Mouse (Mus musculus): ENCODE measurements around the gene Atoh7.
"Not testable (repeated sequence)": the region's sequence is repeated elsewhere in the genome, so short reads cannot be mapped to it uniquely, and the experiment has no call there.

Gene Atoh7

GRCm38 (mm10) chr10:63099521-63099920 lies at the start of gene Atoh7:
Atoh7 (plus strand) TSS chr10:63099651.
- no peak for DNase-seq (ENCODE audit: low spot score)

- no peak for DNase-seq (ENCODE audit: low spot score)
Measured at GRCm38 (mm10) chr10:63051267-63051666, 48.2 kb upstream of the Atoh7 start.

GRCm38 (mm10) chr10:63052011-63052410 lies 47.4 kb upstream of the Atoh7 start:
- DNase-seq (ENCODE audit: low spot score) = no peak

GRCm38 (mm10) chr10:63053007-63053406 lies 46.4 kb upstream of the Atoh7 start:
- DNase-seq (ENCODE audit: low spot score) = no peak

- not testable (repeated sequence) for DNase-seq (ENCODE audit: low spot score)
Measured at GRCm38 (mm10) chr10:63054071-63054470, 45.4 kb upstream of the Atoh7 start.

GRCm38 (mm10) chr10:63054586-63054985 lies 44.9 kb upstream of the Atoh7 start:
- no peak for DNase-seq (ENCODE audit: low spot score)

- no peak for DNase-seq (ENCODE audit: low spot score)
Measured at GRCm38 (mm10) chr10:63056966-63057750, 42.3 kb upstream of the Atoh7 start.

- no peak for DNase-seq (ENCODE audit: low spot score)
Measured at GRCm38 (mm10) chr10:63059862-63060261, 39.6 kb upstream of the Atoh7 start, which contains the start of gene Pbld1. Pbld1 (plus strand) TSS chr10:63060162.

GRCm38 (mm10) chr10:63060406-63060805 lies 39.0 kb upstream of the Atoh7 start:
- DNase-seq (ENCODE audit: low spot score) = no peak

GRCm38 (mm10) chr10:63061266-63061665 lies 38.2 kb upstream of the Atoh7 start:
- no peak for DNase-seq (ENCODE audit: low spot score)

- DNase-seq (ENCODE audit: low spot score) = no peak
Measured at GRCm38 (mm10) chr10:63062696-63063095, 36.8 kb upstream of the Atoh7 start.

GRCm38 (mm10) chr10:63063365-63063764 lies 36.1 kb upstream of the Atoh7 start:
- no peak for DNase-seq (ENCODE audit: low spot score)

- DNase-seq (ENCODE audit: low spot score) = no peak
Measured at GRCm38 (mm10) chr10:63064516-63064915, 34.9 kb upstream of the Atoh7 start.

GRCm38 (mm10) chr10:63065561-63065960 lies 33.9 kb upstream of the Atoh7 start:
- no peak for DNase-seq (ENCODE audit: low spot score)

- DNase-seq (ENCODE audit: low spot score) = peak; percentile 89
Measured at GRCm38 (mm10) chr10:63065988-63066387, 33.5 kb upstream of the Atoh7 start.

- no peak for DNase-seq (ENCODE audit: low spot score)
Measured at GRCm38 (mm10) chr10:63086304-63086703, 13.1 kb upstream of the Atoh7 start.

GRCm38 (mm10) chr10:63089103-63089757 lies 10.2 kb upstream of the Atoh7 start:
- DNase-seq (ENCODE audit: low spot score) = no peak

- no peak for DNase-seq (ENCODE audit: low spot score)
Measured at GRCm38 (mm10) chr10:63089758-63090571, 9.5 kb upstream of the Atoh7 start.

- no peak for DNase-seq (ENCODE audit: low spot score)
Measured at GRCm38 (mm10) chr10:63091915-63092314, 7.5 kb upstream of the Atoh7 start.

- DNase-seq (ENCODE audit: low spot score) = no peak
Measured at GRCm38 (mm10) chr10:63092616-63093550, 6.6 kb upstream of the Atoh7 start.

- no peak for DNase-seq (ENCODE audit: low spot score)
Measured at GRCm38 (mm10) chr10:63096757-63097156, 2.7 kb upstream of the Atoh7 start.
